Mouse (Mus musculus) embryonic facial prominence, embryonic 14.5 days (tissue): ENCODE data around the gene Eml2. TPM values are rescaled to one million over a fixed set of nuclear protein-coding genes. Genes with fewer than 3 reads are reported as not detected.

ENCODE experiments used
- ATAC-seq: fragments of 200-750 bp; cut with Nextera tagmentation; 2 replicates; pipeline ENCODE4 v1.8.0; 2017; ENCODE audit warnings: low read depth, moderate number of reproducible peaks, moderate TSS enrichment
- DNase-seq: peaks from one replicate; pipeline ENCODE4 v3.0.0-alpha.2; 2015; ENCODE audit warnings: low spot score
- H3K27ac ChIP-seq: fragments of 300-500 bp; sonication (generic); replicated peaks from 2 replicates; pipeline ENCODE4 v1.5.1; 2014; ENCODE audit warnings: low read depth, mild to moderate bottlenecking, low read length, moderate library complexity
- H3K27me3 ChIP-seq: fragments of 300-500 bp; sonication (generic); replicated peaks from 2 replicates; pipeline ENCODE4 v1.6.1; 2014; ENCODE audit warnings: low read length; ENCODE audit not compliant: control insufficient read depth, insufficient read depth
- H3K36me3 ChIP-seq: fragments of 300-500 bp; sonication (generic); 2 replicates; pipeline ENCODE4 v1.6.1; 2014; ENCODE audit warnings: low read length, mixed read lengths; ENCODE audit not compliant: control insufficient read depth, insufficient read depth
- H3K4me1 ChIP-seq: fragments of 300-500 bp; sonication (generic); 2 replicates; pipeline ENCODE4 v1.6.1; 2014; ENCODE audit warnings: antibody characterized with exemption, low read length; ENCODE audit not compliant: control insufficient read depth, insufficient read depth
- H3K4me2 ChIP-seq: fragments of 300-500 bp; sonication (generic); 2 replicates; pipeline ENCODE4 v1.6.1; 2014; ENCODE audit warnings: low read depth, mild to moderate bottlenecking, low read length, moderate library complexity, mixed read lengths
- H3K4me3 ChIP-seq: fragments of 300-500 bp; sonication (generic); 2 replicates; pipeline ENCODE4 v1.5.1; 2014; ENCODE audit warnings: low read depth, mild to moderate bottlenecking, low read length
- H3K9ac ChIP-seq: fragments of 300-500 bp; sonication (generic); 2 replicates; pipeline ENCODE4 v1.6.1; 2014; ENCODE audit warnings: low read depth, mild to moderate bottlenecking, low read length, moderate library complexity, mixed read lengths
- H3K9me3 ChIP-seq: fragments of 300-500 bp; sonication (generic); 2 replicates; pipeline ENCODE4 v1.6.1; 2016; ENCODE audit warnings: low read length; ENCODE audit not compliant: control insufficient read depth
- WGBS: fragments of 180-500 bp; shearing (Covaris S2); extraction: QIAGEN DNeasy Blood & Tissue Kit; methylation state at CpG from one replicate; pipeline ENCODE4 v1.1.7; 2014; 5-methylcytosine and 5-hydroxymethylcytosine counted together
- polyA plus RNA-seq: library from polyadenylated mRNA; unstranded; fragments of >200 nt; fragmentation: Nextera tagmentation; extraction: Ambion mirVana; gene quantifications from 2 replicates; pipeline ENCODE4 v1.2.1, GENCODE M21; 2014

The Eml2 gene
- polyA plus RNA-seq: 3.6 and 4.2 TPM in 2 replicates

DNA sequence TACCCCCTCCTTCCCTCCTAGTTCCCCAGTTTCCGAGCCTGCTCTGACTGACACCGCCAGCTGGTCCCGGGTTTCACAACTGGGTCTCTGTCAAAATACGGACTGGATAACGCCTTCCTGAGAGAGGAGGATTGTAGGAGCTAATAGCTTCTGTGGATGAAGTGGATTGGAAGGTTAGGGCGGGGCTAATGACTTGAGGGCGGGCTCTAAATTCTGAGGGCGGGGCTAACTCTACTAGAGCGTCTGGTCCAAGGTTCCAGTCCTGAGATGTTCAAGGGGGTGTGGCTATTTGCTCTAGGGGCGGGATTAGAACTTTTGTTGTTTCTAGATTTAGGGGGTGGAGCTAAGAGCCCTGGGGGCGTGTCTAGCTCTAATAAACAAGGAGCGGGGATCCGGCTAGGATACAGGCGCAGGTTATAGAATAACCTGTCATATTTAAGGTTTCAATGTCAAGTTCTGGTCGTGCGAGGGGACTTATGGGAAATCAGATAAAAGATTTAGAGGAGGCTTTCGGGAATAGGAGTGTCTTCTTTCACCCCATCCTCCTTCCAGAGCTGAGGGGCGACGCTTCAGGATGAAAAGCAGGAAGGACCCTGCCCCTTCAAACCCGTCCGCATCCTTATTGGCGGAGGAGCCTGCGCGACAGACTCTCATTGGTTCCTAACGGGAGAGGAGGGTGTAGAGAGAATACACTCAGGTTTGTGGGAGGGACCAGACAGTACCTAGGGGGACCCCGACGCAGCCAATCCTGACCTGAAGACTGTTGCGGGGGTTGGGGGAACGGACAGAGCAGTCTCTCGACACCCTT lies at the start of gene Eml2:
TSS of gene Eml2 (plus strand) at position 714 of the 808 bp plus-strand sequence.
- Histone ChIP-seq H3K27me3 (peaks cover 59% of the 10 kb centered on the region), H3K4me2 (peak within 1 kb of the TSS; percentile 39), H3K9ac (peak within 1 kb of the TSS; percentile 26; the same call in 1 of the 2 replicates), H3K27ac (no peak within 1 kb of the TSS), H3K36me3 (no peaks in the 10 kb centered on the region), H3K4me1 (peaks cover 10% of the 10 kb centered on the region; the same call in 1 of the 2 replicates), H3K4me3 (peak within 1 kb of the TSS; percentile 30), H3K9me3 (no peaks in the 10 kb centered on the region)
- WGBS: 2% methylated on average over 25 of the region's 30 CpGs
- peak; percentile 64 for DNase-seq
- ATAC-seq: peak; percentile 80; the same call in 1 of the 2 replicates

DNA sequence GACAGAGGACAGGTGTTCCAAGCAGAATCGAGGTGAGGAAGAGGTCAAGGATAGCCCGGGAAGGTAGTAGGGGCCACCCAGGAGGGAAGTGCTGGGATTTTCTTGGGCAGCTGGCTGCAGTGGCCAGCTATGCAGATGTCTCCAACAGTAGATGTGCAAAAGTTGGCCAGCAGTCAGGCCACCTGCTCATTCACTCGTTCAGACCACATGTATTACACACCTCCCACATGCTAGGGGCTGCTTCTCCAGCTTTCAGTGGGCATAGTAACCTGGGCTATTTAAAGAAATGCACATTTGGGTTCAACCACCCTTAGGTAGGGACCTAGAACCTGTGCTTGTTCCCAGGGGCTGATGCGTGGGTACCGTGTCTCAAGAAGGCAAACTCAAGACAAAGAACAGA lies 48.5 kb upstream of the Eml2 start:
- H3K27me3 ChIP-seq: no peaks in the 10 kb centered on the region
- H3K4me1 ChIP-seq: peaks cover 4% of the 10 kb centered on the region
- H3K4me3 ChIP-seq: no peak overlapping the region
- ATAC-seq (no peak), DNase-seq (no peak)
- H3K9ac ChIP-seq: no peak overlapping the region
- 88% methylated on average over 5 of the region's 5 CpGs for WGBS
- 0 out of 2 replicates have a peak, but pooled peaks cover 18% of the 10 kb centered on the region for H3K36me3 ChIP-seq
- H3K9me3 ChIP-seq: no peaks in the 10 kb centered on the region
- H3K27ac ChIP-seq: no peak overlapping the region
- H3K4me2 ChIP-seq: no peak overlapping the region

DNA sequence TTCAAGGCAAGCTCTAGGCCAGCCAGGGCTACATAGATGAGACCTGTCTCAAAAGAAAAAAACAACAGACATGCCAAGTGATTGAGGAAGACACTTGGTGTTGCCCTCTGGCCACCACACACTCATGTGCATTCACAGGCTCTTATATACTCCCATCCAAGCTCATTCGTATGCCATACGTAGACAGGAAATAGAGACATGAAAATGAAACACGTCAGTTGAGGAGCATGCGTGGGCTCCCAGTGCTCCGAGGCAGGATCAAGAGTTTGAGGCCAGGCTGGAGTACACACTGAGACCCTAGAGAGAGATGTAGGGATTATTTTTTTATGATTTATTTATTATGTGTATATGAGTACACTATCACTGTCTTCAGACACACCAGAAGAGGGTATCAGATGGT lies 46.8 kb upstream of the Eml2 start:
- ATAC-seq (no peak), DNase-seq (no peak)
- Histone ChIP-seq H3K4me3 (no peak overlapping the region), H3K9me3 (no peaks in the 10 kb centered on the region), H3K4me1 (peaks cover 4% of the 10 kb centered on the region), H3K36me3 (0 out of 2 replicates have a peak, but pooled peaks cover 26% of the 10 kb centered on the region), H3K27me3 (no peaks in the 10 kb centered on the region), H3K9ac (no peak overlapping the region), H3K27ac (no peak overlapping the region), H3K4me2 (no peak overlapping the region)
- WGBS: 91% methylated on average over 5 of the region's 5 CpGs

- Histone ChIP-seq H3K9ac (peak overlapping the region; percentile 40; the same call in 1 of the 2 replicates), H3K27me3 (no peaks in the 10 kb centered on the region), H3K4me3 (peak overlapping the region; percentile 47), H3K27ac (peak overlapping the region; percentile 80), H3K4me2 (peak overlapping the region; percentile 72), H3K36me3 (peaks cover 35% of the 10 kb centered on the region), H3K9me3 (no peaks in the 10 kb centered on the region), H3K4me1 (peaks cover 4% of the 10 kb centered on the region)
- no peak for DNase-seq
- ATAC-seq: no peak
- 18% methylated on average over 4 of the region's 4 CpGs for WGBS
Observed at GRCm38 (mm10) chr7:19130657-19131056, 45.6 kb upstream of the Eml2 start.

DNA sequence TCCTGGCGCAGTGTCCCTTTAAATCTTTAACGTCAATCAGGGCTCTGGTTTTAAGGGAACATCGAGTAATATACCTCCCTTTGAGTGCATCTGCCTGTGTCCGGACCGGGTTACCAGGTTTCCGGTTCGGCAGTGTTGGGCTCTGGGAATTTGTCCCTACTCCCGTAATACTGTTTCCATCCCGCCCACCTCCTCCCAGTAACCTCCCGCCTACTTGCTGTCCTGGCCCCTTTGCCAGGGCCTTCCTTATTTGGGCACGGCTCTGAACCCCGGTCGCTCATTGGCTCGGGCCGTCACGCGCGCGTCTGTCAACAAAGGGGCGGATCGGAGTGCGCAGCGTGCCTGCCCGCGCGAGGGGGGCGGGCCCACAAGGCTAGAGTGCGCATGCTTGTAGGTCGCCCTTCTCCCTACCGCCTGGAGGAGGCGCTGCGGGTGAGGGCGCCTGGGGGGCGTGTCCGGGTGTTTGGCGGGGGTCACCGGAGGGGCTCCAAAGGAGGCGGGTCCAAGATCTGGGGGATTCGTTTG lies 44.8 kb upstream of the Eml2 start:
- no peaks in the 10 kb centered on the region for H3K27me3 ChIP-seq
- H3K36me3 ChIP-seq: peaks cover 42% of the 10 kb centered on the region
- H3K27ac ChIP-seq: peak overlapping the region; percentile 80
- H3K4me2 ChIP-seq: peak overlapping the region; percentile 72
- peak overlapping the region; percentile 45 for H3K9ac ChIP-seq
- no peaks in the 10 kb centered on the region for H3K9me3 ChIP-seq
- peaks cover 4% of the 10 kb centered on the region for H3K4me1 ChIP-seq
- H3K4me3 ChIP-seq: peak overlapping the region; percentile 47
- DNase-seq (peak; percentile 99), ATAC-seq (peak; percentile 99)
- WGBS: 0% methylated on average over 37 of the region's 39 CpGs

DNA sequence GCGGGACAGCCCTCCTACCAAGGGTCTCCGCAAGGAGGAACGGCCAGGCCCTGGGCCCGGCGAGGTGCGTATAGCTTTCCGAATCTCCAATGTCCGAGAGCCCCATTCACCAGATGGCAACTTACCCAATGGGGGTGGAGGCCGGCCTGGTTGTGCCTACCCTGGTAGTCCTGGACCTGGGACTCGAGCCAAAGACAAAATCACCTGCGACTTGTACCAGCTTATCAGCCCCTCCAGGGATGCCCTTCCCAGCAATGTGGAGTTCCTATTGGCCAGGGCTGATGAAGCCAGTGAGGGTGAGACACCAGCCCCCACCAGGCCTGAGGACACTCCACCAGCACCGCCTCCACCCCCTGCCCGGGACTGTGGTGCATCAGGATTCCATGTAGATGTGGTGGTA lies 40.1 kb upstream of the Eml2 start:
- peaks cover 66% of the 10 kb centered on the region for H3K36me3 ChIP-seq
- 96% methylated on average over 13 of the region's 13 CpGs for WGBS
- no peak overlapping the region for H3K4me3 ChIP-seq
- peaks cover 4% of the 10 kb centered on the region; the same call in 1 of the 2 replicates for H3K4me1 ChIP-seq
- ATAC-seq (no peak), DNase-seq (no peak)
- H3K9ac ChIP-seq: no peak overlapping the region
- no peak overlapping the region for H3K4me2 ChIP-seq
- H3K27ac ChIP-seq: no peak overlapping the region
- no peaks in the 10 kb centered on the region for H3K9me3 ChIP-seq
- no peaks in the 10 kb centered on the region for H3K27me3 ChIP-seq

GRCm38 (mm10) chr7:19136673-19137334 lies 39.4 kb upstream of the Eml2 start:
- Histone ChIP-seq H3K4me1 (peaks cover 3% of the 10 kb centered on the region; the same call in 1 of the 2 replicates), H3K27ac (no peak overlapping the region), H3K27me3 (no peaks in the 10 kb centered on the region), H3K9ac (no peak overlapping the region), H3K4me3 (no peak overlapping the region), H3K36me3 (peaks cover 68% of the 10 kb centered on the region), H3K4me2 (no peak overlapping the region), H3K9me3 (no peaks in the 10 kb centered on the region)
- ATAC-seq: no peak
- WGBS: 93% methylated on average over 38 of the region's 38 CpGs
- DNase-seq: no peak

GRCm38 (mm10) chr7:19137380-19137779 lies 38.8 kb upstream of the Eml2 start:
- no peaks in the 10 kb centered on the region for H3K27me3 ChIP-seq
- DNase-seq: no peak
- no peaks in the 10 kb centered on the region for H3K9me3 ChIP-seq
- H3K9ac ChIP-seq: no peak overlapping the region
- WGBS: 45% methylated on average over 5 of the region's 5 CpGs
- no peak overlapping the region for H3K4me2 ChIP-seq
- no peaks in the 10 kb centered on the region for H3K4me1 ChIP-seq
- H3K36me3 ChIP-seq: peaks cover 68% of the 10 kb centered on the region
- H3K27ac ChIP-seq: no peak overlapping the region
- H3K4me3 ChIP-seq: no peak overlapping the region
- ATAC-seq: no peak
